Mouse (Mus musculus): ENCODE results near the gene Cpt1a.

GRCm38 (mm10) chr19:3394216-3394615, 72.1 kb downstream of the Cpt1a start:
- no peak for TF ChIP-seq CTCF (IDR thresholded peaks at IDR 0.05; ENCODE audit: low read depth, low read length)
- TF ChIP-seq POLR2A (IDR thresholded peaks at IDR 0.05; ENCODE audit: borderline replicate concordance, low read depth, low read length), result no peak
